Mouse (Mus musculus): ENCODE measurements around the gene Pira2.
"Not testable (repeated sequence)": the region's sequence is repeated elsewhere in the genome, so short reads cannot be mapped to it uniquely, and the experiment has no call there.

The Pira2 gene

GRCm38 (mm10) chr7:3844951-3845350, at the start of gene Pira2:
Pira2 (minus strand) TSS chr7:3845051.
- not testable (repeated sequence) for DNase-seq

DNA sequence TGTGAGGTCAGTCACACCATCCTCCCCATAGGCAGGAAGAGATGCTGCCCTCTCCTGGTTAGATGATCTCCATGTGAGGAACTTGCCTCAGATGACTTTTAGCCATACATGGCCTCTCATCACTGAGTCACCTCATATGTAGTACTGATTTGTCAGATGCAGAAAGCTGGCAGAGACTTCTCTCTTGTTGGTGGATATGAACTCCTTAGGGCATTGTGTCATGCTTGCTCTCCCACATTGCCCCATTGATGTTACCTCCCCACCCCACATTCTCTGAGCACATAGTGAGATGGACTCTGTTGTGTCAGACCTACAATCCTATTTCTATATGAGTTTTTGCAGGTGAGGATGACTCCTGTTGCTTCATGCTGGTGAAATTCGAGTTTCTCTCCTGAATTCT, 30.2 kb upstream of the Pira2 start:
- DNase-seq, result not testable (repeated sequence)

DNA sequence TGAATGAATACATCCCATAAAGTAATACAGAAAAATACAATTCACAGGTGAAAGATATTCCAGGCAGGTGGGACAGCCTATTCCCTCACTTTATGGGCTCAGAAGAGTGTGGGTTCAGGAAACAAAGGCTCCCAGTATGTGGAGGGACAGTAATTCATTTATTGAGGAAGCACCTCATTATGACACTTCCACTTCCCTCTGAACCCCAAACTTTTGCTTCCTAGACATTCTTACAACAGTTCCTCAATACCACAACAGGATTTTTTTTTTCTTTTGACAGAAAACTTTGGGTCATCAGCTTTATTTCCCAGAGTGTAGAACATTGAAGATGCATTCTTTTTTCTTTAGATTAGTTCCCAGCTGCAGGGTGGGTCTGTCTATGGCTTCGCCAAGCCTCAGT, 7.0 kb downstream of the Pira2 start:
- DNase-seq, result not testable (repeated sequence)

DNA sequence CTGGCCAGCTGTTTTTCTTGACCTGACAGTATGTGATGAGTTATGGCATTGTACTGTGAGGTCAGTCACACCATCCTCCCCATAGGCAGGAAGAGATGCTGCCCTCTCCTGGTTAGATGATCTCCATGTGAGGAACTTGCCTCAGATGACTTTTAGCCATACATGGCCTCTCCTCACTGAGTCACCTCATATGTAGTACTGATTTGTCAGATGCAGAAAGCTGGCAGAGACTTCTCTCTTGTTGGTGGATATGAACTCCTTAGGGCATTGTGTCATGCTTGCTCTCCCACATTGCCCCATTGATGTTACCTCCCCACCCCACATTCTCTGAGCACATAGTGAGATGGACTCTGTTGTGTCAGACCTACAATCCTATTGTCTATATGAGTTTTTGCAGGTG, 14.2 kb downstream of the Pira2 start:
- DNase-seq, result not testable (repeated sequence)

DNA sequence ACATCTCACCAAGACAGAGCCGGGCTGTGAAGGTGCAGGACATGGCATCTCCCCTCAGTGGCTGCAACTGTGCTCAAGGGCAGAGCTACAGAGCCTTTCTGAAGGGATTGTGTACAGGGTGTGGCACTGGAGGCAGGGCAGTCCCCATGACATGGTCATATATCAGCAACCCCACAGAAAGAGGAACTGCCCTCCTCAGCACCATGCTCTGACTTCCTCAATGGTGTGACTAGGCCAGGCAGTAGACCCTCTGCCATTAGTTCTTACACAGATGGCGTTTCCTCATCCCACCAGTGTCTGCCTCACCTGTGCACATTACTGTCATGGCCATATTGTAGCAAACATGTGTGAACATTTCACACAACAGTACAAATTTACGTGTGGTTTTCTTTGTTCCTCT, 19.3 kb downstream of the Pira2 start, which contains the start of gene Gm15448:
Gene Gm15448 (minus strand): TSS at position 89 of the 400 bp plus-strand sequence.
- DNase-seq, result not testable (repeated sequence)

- not testable (repeated sequence) for DNase-seq
Observed at GRCm38 (mm10) chr7:3811912-3812311, 32.9 kb downstream of the Pira2 start.

DNA sequence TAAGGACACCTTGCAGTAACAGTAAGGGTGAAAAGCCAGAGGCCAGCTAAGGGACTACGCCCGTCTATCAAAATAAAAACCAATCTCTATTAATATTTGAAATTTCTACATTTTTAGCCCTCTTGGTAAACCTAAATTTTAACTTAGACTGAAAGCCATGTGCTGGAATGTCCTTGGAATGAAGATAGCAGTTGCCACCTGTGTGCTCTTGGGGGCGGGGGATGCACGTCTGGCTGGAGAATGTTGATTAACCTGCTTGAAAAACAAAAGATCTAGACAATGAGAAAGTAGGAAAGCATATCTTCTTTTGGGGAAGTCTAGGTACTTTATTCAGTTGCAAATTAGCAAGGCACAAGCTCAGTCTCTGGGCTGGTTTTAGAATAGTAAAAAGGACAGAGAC, 41.9 kb downstream of the Pira2 start:
- not testable (repeated sequence) for DNase-seq

DNA sequence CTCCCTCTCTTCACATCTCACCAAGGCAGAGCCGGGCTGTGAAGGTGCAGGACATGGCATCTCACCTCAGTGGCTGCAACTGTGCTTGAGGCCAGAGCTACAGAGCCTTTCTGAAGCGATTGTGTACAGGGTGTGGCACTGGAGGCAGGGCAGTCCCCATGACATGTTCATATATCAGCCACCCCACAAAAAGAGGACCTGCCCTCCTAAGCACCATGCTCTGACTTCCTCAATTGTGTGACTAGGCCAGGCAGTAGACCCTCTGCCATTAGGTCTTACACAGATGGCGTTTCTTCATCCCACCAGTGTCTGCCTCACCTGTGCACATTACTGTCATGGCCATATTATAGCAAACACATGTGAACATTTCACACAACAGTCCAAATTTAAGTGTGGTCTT, 44.9 kb downstream of the Pira2 start:
- DNase-seq, result not testable (repeated sequence)

DNA sequence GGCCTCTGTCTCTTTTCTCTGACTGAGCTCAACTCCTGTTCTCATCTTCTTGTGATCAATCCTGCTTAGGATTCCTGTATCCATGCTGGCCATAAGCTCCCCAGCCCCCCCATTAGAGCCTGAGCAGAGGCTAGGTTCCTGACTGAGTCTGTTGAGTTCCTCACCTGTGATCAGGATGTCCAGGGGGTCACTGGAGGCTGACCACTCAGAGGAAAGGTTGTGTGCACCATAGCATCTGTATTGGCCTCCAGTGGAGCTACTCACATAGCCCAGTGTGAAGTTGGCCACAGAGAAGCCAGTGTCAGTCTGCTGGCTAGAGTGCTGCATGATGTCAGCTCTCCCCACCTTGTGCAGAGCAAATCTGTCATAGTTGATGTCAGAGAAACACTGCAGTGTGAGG, 48.6 kb downstream of the Pira2 start:
- DNase-seq, result not testable (repeated sequence)
